Mouse (Mus musculus) stomach, embryonic 15.5 days (tissue): ENCODE data around the gene Adi1. TPM values are rescaled to one million over a fixed set of nuclear protein-coding genes. Genes with fewer than 3 reads are reported as not detected.
A peak's percentile ranks its signal among the peaks of the same experiment; 100 is the strongest.

Experiments used
- ATAC-seq: fragments of 200-750 bp; cut with Nextera tagmentation; 2 replicates; pipeline ENCODE4 v1.8.0; 2017; ENCODE audit warnings: low read depth, moderate number of reproducible peaks, moderate TSS enrichment; ENCODE audit not compliant: insufficient read depth, low FRiP score
- H3K27ac ChIP-seq: fragments of 300-500 bp; sonication (generic); 2 replicates; pipeline ENCODE4 v1.5.1; 2015; ENCODE audit warnings: mild to moderate bottlenecking, inconsistent platforms
- H3K27me3 ChIP-seq: fragments of 300-500 bp; sonication (generic); replicated peaks from 2 replicates; pipeline ENCODE4 v1.6.1; 2015; ENCODE audit warnings: inconsistent platforms
- H3K36me3 ChIP-seq: fragments of 300-500 bp; sonication (generic); 2 replicates; pipeline ENCODE4 v1.6.1; 2015; ENCODE audit warnings: inconsistent platforms
- H3K4me1 ChIP-seq: fragments of 300-500 bp; sonication (generic); 2 replicates; pipeline ENCODE4 v1.6.1; 2015; ENCODE audit warnings: inconsistent platforms
- H3K4me2 ChIP-seq: fragments of 300-500 bp; sonication (generic); 2 replicates; pipeline ENCODE4 v1.6.1; 2015; ENCODE audit warnings: mild to moderate bottlenecking, inconsistent platforms
- H3K4me3 ChIP-seq: fragments of 300-500 bp; sonication (generic); replicated peaks from 2 replicates; pipeline ENCODE4 v1.5.1; 2015; ENCODE audit warnings: inconsistent platforms
- H3K9ac ChIP-seq: fragments of 300-500 bp; sonication (generic); 2 replicates; pipeline ENCODE4 v1.6.1; 2015; ENCODE audit warnings: inconsistent platforms
- H3K9me3 ChIP-seq: fragments of 300-500 bp; sonication (generic); 2 replicates; pipeline ENCODE4 v1.6.1; 2016; ENCODE audit warnings: inconsistent platforms
- WGBS: fragments of 180-500 bp; shearing (Covaris S2); methylation state at CpG from one replicate; pipeline ENCODE4 v1.1.7; 2015; 5-methylcytosine and 5-hydroxymethylcytosine counted together
- polyA plus RNA-seq: library from polyadenylated mRNA; unstranded; fragments of >200 nt; fragmentation: Nextera tagmentation; extraction: Ambion mirVana; gene quantifications from 2 replicates; pipeline ENCODE4 v1.2.1, GENCODE M21; 2015

Adi1 gene
- 76.7 and 79.8 TPM in 2 replicates for polyA plus RNA-seq

GRCm38 (mm10) chr12:28675121-28675924, at the start of gene Adi1:
TSS of gene Adi1 (plus strand) at chr12:28675231.
- Histone ChIP-seq H3K4me2 (peak within 1 kb of the TSS; percentile 74), H3K9me3 (no peaks in the 10 kb centered on the region), H3K4me1 (peaks cover 9% of the 10 kb centered on the region), H3K4me3 (peak within 1 kb of the TSS; percentile 68), H3K27ac (peak within 1 kb of the TSS; percentile 96), H3K9ac (peak within 1 kb of the TSS; percentile 58), H3K36me3 (no peaks in the 10 kb centered on the region), H3K27me3 (no peaks in the 10 kb centered on the region)
- 3% methylated on average over 53 of the region's 53 CpGs for WGBS
- ATAC-seq = peak; percentile 91

- no peak overlapping the region for H3K4me3 ChIP-seq
- no peak overlapping the region for H3K9ac ChIP-seq
- WGBS = 66% methylated on average over 7 of the region's 7 CpGs
- peaks cover 10% of the 10 kb centered on the region for H3K4me1 ChIP-seq
- no peak for ATAC-seq
- no peak overlapping the region for H3K4me2 ChIP-seq
- H3K27me3 ChIP-seq = no peaks in the 10 kb centered on the region
- H3K36me3 ChIP-seq = peaks cover 17% of the 10 kb centered on the region
- no peaks in the 10 kb centered on the region for H3K9me3 ChIP-seq
- H3K27ac ChIP-seq = no peak overlapping the region
Observed at GRCm38 (mm10) chr12:28625407-28625806, 49.6 kb upstream of the Adi1 start.

- Histone ChIP-seq H3K9me3 (no peaks in the 10 kb centered on the region), H3K9ac (no peak overlapping the region), H3K4me3 (no peak overlapping the region), H3K36me3 (peaks cover 28% of the 10 kb centered on the region), H3K4me2 (no peak overlapping the region), H3K4me1 (0 out of 2 replicates have a peak, but pooled peaks cover 3% of the 10 kb centered on the region), H3K27ac (no peak overlapping the region), H3K27me3 (no peaks in the 10 kb centered on the region)
- ATAC-seq = no peak
- 46% methylated on average over 4 of the region's 4 CpGs for WGBS
Observed at GRCm38 (mm10) chr12:28627092-28627491, 47.9 kb upstream of the Adi1 start.

GRCm38 (mm10) chr12:28628436-28628835, 46.6 kb upstream of the Adi1 start:
- Histone ChIP-seq H3K4me3 (no peak overlapping the region), H3K27ac (no peak overlapping the region), H3K27me3 (no peaks in the 10 kb centered on the region), H3K4me2 (no peak overlapping the region), H3K9ac (no peak overlapping the region), H3K4me1 (0 out of 2 replicates have a peak, but pooled peaks cover 6% of the 10 kb centered on the region), H3K36me3 (peaks cover 38% of the 10 kb centered on the region), H3K9me3 (no peaks in the 10 kb centered on the region)
- 95% methylated on average over 2 of the region's 2 CpGs for WGBS
- ATAC-seq = no peak

DNA sequence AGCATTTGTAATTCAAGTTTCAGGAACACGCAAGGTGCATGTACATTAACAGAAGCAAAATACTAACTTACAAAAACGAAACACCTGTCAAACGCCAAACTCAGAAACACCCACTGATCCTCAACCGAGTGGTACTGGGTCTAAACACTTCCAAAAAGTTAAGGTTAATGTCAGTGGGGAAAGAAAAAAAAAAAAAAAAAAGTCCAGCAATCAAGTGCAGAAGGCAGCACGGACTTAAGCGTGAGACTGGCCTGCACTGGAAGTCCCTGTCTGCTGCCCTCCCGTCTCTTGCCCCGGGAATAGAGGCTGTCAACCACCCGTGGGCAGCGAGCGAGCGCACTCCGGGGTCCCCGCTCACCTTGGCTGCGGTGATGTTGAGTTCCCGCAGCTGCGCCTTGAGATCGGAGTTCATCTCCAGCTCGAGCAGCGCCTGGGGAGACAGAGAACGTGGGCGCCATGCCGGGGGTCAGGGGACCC, 39.9 kb upstream of the Adi1 start:
- ATAC-seq = 0 out of 2 replicates have a peak, but pooled peaks have one; percentile 5
- Histone ChIP-seq H3K9me3 (no peaks in the 10 kb centered on the region), H3K9ac (peak overlapping the region; percentile 85), H3K36me3 (peaks cover 28% of the 10 kb centered on the region), H3K4me3 (peak overlapping the region; percentile 79), H3K4me2 (peak overlapping the region; percentile 62), H3K4me1 (peaks cover 14% of the 10 kb centered on the region), H3K27ac (peak overlapping the region; percentile 84), H3K27me3 (no peaks in the 10 kb centered on the region)
- under 1% methylated on average over 23 of the region's 23 CpGs for WGBS

GRCm38 (mm10) chr12:28635535-28636476, 39.2 kb upstream of the Adi1 start, which contains the start of gene Rps7:
TSS of gene Rps7 (minus strand) at chr12:28635953.
- H3K27ac ChIP-seq = peak within 1 kb of the TSS; percentile 84
- WGBS = 5% methylated on average over 69 of the region's 69 CpGs
- ATAC-seq = peak; percentile 97

GRCm38 (mm10) chr12:28636543-28636942, 38.5 kb upstream of the Adi1 start:
- H3K4me3 ChIP-seq = peak overlapping the region; percentile 79
- H3K27me3 ChIP-seq = no peaks in the 10 kb centered on the region
- WGBS = 84% methylated on average over 6 of the region's 6 CpGs
- peak overlapping the region; percentile 59 for H3K4me2 ChIP-seq
- H3K9ac ChIP-seq = no peak overlapping the region
- peaks cover 14% of the 10 kb centered on the region for H3K4me1 ChIP-seq
- H3K27ac ChIP-seq = no peak overlapping the region
- no peak for ATAC-seq
- no peaks in the 10 kb centered on the region for H3K9me3 ChIP-seq
- peaks cover 17% of the 10 kb centered on the region for H3K36me3 ChIP-seq

More at GRCm38 (mm10) chr12:28635535-28636476, 39.2 kb upstream of the Adi1 start, which contains the start of gene Rps7:
- Histone ChIP-seq H3K27me3 (no peaks in the 10 kb centered on the region), H3K4me2 (peak within 1 kb of the TSS; percentile 62), H3K9ac (peak within 1 kb of the TSS; percentile 85), H3K36me3 (peaks cover 21% of the 10 kb centered on the region), H3K4me1 (peaks cover 14% of the 10 kb centered on the region), H3K9me3 (no peaks in the 10 kb centered on the region), H3K4me3 (peak within 1 kb of the TSS; percentile 79)

GRCm38 (mm10) chr12:28638778-28639177, 36.3 kb upstream of the Adi1 start:
- H3K27me3 ChIP-seq = no peaks in the 10 kb centered on the region
- H3K4me3 ChIP-seq = no peak overlapping the region
- H3K27ac ChIP-seq = no peak overlapping the region
- no peak for ATAC-seq
- H3K36me3 ChIP-seq = peaks cover 2% of the 10 kb centered on the region
- no peak overlapping the region for H3K9ac ChIP-seq
- H3K9me3 ChIP-seq = no peaks in the 10 kb centered on the region
- H3K4me1 ChIP-seq = peaks cover 6% of the 10 kb centered on the region
- H3K4me2 ChIP-seq = no peak overlapping the region
- 74% methylated on average over 2 of the region's 2 CpGs for WGBS

- no peaks in the 10 kb centered on the region for H3K27me3 ChIP-seq
- peak within 1 kb of the TSS; percentile 49 for H3K9ac ChIP-seq
- H3K4me3 ChIP-seq = peak within 1 kb of the TSS; percentile 72
- H3K36me3 ChIP-seq = 0 out of 2 replicates have a peak, but pooled peaks cover 3% of the 10 kb centered on the region
- peak within 1 kb of the TSS; percentile 37 for H3K27ac ChIP-seq
- peak within 1 kb of the TSS; percentile 63 for H3K4me2 ChIP-seq
- peak; percentile 91 for ATAC-seq
- no peaks in the 10 kb centered on the region for H3K9me3 ChIP-seq
- 0 out of 2 replicates have a peak, but pooled peaks cover 7% of the 10 kb centered on the region for H3K4me1 ChIP-seq
- 2% methylated on average over 52 of the region's 52 CpGs for WGBS
Observed at GRCm38 (mm10) chr12:28649141-28650110, 25.6 kb upstream of the Adi1 start, which contains the start of gene Rnaseh1. TSS of gene Rnaseh1 (plus strand) at chr12:28649602.

DNA sequence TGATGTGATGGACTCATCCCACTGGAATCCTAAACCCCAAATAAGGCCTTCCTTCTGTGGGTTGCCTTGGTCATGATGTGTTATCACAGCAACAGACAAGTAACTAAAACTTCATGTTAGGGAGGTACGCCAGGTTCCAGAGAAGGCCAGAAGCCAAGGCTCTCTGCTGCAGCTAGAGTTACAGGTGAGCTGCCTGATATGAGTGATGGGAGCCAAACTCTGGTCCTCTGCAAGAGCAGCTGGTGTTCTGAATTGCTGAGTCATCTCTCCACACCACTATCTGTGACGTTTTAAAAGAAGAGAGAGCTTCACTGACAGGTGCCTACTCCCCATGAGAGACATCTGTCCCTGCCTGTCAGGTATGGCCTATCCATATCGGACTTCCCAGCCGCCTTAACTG, 12.4 kb upstream of the Adi1 start:
- Histone ChIP-seq H3K4me2 (no peak overlapping the region), H3K4me3 (no peak overlapping the region), H3K36me3 (peaks cover 20% of the 10 kb centered on the region), H3K9me3 (no peaks in the 10 kb centered on the region), H3K4me1 (peaks cover 9% of the 10 kb centered on the region; the same call in 1 of the 2 replicates), H3K27ac (no peak overlapping the region), H3K27me3 (no peaks in the 10 kb centered on the region), H3K9ac (no peak overlapping the region)
- WGBS = 77% methylated on average over 4 of the region's 4 CpGs
- ATAC-seq = no peak
